Mouse (Mus musculus) adrenal gland, postnatal 36 days (tissue): ENCODE results near the gene Zdhhc17. TPM values are rescaled to one million over a fixed set of nuclear protein-coding genes. Genes with fewer than 3 reads are reported as not detected.
A peak's percentile ranks its signal among the peaks of the same experiment; 100 is the strongest.

ENCODE experiments used
- DNase-seq, 2 experiments: peaks; one replicate each; pipeline ENCODE4 v3.0.0; 2021; ENCODE audit warnings: mixed read lengths in 1 of 2
- total RNA-seq, 2 experiments: library from RNA; stranded (reverse); gene quantifications; 2 replicates each; pipeline ENCODE4 v1.2.3; 2021

Zdhhc17 gene
- total RNA-seq, 2 experiments from 2014 or later: 34.6 to 40.1 TPM

DNA sequence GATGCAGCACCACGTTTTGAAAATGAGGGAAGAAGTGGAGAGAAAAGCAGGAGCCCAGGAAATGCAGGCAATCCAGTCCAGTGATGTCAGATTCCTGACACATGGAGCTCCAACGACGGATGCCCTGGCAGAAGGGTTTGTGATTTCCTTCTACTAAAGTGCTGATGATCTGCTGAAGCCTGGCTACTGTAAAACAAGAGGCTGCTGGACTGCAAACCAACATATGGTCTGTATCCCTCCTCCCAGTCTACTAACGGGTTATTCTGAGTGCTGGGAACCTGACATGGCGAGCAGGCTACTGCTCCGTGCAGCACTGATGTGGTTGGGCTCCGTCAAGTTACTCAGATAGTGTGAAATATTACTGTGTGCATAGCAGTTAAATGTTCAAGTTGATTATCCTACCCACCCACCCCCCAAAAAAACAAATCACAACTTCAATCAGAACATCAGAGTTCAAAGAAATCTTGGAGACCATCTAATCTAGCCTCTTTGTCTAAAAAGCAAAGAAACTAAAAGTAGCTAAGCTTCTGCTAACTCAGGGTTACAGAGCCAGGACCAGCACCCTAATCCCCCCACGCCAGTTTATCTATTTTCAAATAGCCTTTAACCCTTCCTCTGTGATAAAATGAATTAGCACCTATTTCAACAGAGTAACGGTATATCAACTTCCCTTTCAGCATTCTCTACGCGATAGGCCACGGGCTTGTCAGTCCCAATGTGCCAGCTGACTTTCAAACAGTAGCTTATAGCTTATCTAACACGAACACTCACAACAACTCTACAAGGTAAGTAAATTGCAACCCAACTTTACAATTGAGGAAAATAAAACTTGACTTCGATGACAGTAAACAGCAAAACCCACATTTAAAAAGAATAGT is 4.1 kb downstream of the Zdhhc17 start:
- DNase-seq: no peak

DNA sequence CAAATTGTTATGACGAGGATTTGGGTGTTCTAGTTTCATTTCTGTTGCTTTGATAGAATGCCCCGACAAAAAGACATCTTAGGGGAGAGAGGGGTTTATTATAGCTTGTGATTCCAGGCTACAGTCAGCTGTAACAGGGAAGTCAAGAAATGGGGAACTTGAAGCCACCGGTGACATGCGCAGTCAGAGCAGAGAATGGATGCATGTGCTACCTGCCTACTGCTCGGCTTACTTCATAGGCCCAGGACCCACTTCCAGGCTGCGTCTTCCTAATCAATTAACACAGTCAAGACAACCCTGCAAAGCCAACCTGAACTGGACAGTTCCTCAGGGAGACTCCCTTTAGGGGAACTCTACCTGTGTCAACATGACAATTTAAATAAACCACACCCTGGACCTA is 5.7 kb downstream of the Zdhhc17 start:
- no peak for DNase-seq

DNA sequence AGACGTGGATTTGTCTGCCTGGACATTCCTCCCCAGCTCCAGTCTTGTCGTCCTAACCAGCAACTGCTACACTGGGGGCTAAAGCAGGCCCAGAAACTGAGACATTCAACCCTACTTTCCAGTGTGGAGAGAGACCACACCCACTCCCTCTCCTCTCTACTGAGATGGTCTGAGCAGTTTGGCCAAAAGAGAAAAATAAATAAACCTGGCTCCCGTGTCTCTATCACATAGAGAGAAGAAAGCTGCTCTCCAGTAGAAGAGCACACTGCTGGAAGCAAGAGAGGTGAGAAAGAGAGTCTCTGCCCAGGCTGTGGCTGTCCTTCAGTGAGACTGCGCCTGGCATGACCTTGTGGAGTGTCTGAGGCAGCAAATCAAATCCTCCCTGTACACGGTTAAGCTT is 10.7 kb downstream of the Zdhhc17 start:
- DNase-seq: peak; percentile 43 to 48

DNA sequence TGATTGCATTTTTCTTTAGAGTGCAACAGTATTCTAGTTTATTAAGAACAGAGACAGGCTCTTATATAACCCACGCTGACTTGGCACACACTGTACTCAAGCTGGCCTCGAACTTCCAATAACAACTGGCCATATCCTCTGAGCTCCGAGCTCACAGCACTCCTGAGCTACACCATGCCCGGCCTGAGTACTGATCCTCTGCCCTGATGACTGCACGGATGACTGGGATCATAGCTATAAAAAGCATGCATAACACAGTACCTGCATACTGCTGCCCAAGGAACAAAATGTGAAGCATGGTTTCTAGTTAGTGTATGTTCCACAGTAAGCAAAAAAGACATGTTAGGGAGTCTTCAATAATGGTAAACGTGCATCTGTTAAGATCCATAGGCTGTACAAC is 12.8 kb downstream of the Zdhhc17 start:
- DNase-seq: no peak

DNA sequence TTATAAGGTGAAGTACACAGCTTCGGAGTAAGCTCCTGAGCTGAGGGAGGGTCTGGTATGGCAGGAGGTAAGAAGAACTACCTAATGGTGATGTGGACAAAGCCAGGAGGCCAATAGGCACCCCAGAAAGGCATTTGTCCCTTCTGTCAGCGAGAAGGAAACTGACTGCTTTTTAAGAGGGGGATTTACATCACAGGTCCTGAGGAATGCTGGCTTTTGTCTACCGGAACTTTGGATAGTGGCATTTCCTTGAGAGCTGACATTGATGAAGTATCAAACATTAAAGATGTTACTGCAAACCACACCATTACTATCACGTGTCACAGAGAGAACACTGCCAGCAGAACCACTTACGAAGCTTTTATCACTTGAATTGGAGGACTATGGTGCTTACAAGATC is 15.2 kb downstream of the Zdhhc17 start:
- no peak for DNase-seq

- no peak for DNase-seq
These were observed 16.7 kb downstream of the Zdhhc17 start for GRCm38 (mm10) chr10:110993249-110993648.

DNA sequence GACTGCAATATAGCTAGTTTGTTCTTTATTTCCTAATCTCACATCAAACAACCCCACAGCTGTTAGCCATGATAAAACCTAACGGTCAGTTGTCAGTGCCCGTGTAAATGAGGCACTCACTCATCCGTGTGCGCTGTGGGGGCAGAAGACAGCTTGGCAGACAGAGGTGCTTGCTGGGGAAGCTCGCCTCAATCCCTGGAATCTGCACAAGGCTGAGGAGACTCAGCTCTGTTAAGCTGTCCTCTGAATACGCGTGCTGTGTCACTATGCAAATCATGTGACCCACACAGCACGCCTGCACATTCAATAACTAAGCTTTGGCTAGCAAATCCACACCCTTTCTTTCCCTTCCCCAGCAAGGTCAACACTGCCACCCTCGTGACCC is 17.9 kb downstream of the Zdhhc17 start:
- DNase-seq: peak; percentile 40

DNA sequence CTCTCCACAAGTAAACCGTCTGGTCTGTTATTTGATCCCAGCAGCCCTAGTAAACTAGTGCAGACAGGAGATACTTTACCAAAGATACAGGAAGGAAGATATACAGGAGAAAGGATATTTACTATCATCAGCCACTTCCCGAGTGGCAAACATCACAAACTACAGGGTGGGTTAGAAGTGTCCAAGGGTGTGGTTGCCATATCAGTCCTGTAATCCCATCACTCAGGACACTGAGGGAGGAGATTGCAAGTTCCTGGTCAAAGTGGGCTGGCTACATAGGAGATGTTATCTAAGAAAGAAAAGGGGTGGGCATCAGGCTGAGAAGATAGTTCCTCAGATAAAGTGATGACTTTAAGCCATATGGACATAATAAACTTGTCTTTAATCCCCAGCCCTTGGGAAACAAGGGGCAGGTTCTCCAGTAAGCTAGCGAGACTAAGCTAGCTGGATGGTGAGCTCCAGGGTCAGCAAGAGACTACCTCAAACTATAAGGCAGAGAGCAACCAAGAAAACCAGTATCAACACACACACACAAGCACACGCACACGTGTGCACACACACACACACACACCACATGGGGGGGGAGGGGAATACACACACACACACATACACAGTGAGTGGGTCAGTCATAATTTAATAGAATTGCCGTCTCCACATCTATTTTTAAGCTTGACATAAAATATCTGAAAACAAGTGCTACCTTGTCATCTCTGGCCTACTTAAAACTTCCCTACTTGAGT is 18.5 kb downstream of the Zdhhc17 start:
- DNase-seq: no peak

DNA sequence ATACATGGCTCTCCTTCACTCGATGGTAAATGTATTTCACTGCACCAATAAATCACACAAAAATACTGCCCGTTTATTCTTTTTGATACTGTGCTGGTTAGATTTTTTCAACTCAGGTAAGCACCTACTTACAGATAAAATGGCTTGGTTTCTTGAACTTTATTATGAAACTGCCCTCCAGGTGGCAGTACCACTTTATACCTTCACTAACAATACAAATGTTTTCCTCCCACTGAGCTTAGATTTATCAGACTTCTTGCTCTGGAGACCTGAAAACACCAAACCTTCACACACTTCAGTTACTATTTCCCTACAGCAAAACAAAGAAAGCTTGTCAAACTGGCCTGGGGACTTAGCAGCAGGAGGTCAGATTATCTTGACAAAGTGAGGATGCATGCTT is 20.2 kb downstream of the Zdhhc17 start:
- no peak for DNase-seq

DNA sequence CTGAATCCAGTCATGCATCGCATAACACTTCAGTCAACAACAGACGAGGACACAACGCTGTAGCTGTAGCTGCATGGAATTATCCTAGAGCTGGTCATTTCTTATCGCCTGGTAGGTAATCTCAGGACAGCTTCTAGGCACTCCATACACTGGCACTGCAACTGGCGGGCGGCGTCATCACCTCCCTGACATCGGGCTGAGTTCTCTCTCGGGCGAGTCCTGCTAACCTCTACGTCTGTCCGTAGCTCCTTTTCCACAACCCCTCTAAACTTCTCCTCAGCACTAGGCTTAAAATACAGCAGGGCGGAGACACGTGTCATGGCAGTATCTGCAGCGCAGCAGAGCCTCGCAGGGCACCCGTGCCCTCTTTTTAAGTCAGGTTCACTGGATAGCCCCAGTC is 23.3 kb downstream of the Zdhhc17 start:
- no peak for DNase-seq

DNA sequence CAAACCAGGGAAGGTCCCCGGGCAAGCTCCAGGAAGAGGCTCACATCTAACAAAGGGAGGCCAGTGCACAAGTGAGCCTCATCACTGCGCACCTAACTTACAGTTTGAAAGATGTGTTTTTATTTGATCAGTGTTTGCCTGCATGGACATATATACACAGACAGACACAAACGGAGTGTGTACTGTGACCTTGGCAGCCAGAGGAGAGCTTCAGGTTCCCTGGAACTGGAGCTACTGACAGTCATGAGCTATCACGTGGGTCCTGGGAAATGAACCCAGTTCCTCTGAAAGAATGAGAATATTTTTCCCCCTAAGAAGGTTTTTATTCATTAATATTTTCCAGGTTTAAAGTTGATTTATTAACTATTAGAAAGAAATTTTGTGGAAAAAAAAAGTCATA is 27.2 kb downstream of the Zdhhc17 start:
- no peak for DNase-seq

DNA sequence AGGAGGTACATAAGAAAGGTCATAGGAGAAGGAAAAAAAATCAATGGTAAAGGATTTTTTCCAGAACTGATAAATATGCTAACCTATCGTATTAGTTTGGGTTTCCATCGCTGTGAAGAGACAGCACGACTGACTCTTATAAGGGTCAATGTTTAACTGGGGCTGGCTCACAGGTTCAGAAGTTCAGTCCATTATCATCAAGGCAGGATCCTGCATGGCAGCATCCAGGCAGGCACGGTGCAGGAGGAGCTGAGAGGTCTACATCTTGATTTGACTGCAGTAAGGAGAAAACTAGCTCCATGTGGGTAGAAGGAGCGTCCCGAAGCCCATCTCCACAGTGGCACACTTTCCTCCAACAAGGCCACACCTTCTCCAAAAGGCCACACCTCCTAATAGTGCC is 29.5 kb downstream of the Zdhhc17 start:
- DNase-seq: no peak

DNA sequence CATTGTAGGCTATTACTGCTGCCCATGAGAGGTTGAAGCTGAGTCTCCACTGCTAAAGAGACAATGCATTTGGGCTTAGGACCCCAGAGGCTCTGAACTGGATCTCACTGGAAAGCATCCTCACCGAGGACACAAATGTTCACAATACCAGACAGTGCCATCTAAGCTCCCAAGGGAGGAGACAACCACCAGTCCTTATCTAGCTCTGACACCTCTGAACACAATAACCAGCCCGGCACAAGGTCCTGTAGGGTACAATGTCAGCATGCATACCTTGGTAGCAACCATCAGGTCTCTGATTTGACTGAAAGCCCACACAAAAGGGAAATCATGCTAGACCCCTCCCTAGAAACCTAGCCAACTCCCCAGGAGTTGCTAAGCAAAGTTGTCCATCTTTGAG is 30.5 kb downstream of the Zdhhc17 start:
- no peak for DNase-seq

GRCm38 (mm10) chr10:110977379-110977778 is 32.6 kb downstream of the Zdhhc17 start:
- DNase-seq: no peak

- peak; percentile 32 to 54 for DNase-seq
These were observed 33.9 kb downstream of the Zdhhc17 start for GRCm38 (mm10) chr10:110976046-110976445.

DNA sequence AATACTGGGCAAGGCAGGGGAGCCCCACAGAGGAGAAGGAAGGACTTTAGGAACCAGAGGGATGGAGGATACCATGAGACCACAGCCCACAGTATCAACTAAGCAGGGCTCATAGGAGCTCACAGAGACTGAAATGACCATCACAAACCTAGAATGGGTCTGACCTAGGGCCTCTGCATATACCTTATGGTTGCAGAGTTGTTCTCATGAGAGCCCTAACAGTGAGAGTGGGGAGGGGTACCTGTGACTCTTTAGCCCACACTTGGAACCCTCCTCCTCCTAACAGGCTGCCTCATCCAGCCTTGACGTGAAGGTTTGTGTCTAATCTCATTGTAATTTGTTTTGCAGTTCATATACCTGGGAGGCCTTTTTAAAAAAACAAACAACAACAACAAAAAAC is 35.1 kb downstream of the Zdhhc17 start:
- no peak for DNase-seq

- peak; percentile 49 to 66 for DNase-seq
These were observed 35.5 kb downstream of the Zdhhc17 start for GRCm38 (mm10) chr10:110974463-110974862.

DNA sequence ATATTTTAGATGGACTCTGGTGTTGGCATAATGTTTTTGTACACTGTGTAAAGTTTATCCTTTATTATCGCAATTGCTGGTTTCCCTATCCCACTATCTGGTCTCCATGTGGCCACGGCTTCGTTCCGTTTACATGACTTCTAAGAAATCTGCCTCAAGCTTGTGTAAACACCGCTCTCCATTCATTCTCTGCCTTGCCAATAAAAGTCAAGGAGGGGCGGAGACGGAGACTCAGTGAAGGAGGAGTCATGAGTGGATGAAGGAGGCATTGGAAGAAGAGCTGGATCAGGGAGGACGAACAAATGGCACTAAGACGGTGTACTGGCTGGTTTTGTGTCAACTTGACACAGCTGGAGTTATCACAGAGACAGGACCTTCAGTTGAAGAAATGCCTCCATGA is 37.9 kb downstream of the Zdhhc17 start:
- DNase-seq: no peak

DNA sequence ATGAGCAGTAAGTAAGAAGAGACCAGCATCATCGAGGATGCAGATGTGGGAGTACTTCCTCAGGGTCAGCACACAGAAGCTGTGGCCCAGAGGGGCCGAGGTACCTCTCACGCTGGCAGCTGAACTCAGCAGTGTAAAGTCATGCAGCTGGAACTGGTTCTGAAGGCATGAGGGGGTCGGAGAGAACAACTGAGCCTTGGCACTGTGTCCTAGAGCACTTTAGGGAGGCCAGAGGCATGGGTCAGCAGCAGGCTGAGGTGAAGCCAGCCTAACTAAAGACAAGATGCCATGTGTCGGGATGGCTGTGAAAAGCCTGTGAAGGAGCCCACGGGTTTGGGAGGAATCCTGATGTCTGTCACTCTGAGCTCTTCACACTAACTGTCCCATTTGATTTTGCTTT is 38.5 kb downstream of the Zdhhc17 start:
- DNase-seq: no peak

DNA sequence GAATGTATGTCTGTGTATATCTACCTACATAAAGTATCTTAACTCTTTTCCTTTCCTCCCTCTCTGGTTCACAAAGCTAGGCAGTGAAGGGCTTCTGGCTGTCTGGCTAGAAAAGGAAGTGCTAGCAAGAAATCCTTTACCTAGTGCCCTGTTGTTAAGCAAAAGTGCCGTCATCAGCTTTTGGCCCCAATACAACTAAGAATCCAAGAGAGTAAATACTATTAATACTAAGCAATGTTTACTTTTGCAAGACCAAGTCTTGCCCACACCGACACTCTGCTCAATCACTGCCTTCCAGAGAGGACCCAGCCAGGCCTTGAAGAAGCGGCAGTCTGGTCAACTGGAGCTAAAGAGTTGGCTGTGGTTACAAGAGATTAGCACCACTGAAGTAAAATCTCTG is 38.9 kb downstream of the Zdhhc17 start:
- DNase-seq: no peak

DNA sequence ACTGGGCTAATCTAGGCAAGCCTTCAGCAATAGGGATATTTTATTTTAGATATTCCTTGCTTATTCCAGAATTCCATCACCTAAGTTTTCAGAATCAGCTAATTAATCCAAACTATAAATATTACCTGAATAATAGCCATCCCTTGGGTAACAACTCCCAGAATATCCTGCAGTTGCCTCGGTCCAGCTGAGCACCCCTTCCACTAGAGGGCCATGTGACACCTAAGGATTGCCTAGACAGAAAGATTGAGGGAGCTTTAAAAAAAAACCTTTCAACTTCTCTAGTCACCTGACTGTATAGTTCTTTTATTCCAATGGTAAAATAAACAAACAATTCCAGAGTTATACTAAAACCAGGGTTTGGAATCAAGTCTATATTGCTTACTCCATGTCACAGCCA is 47.8 kb downstream of the Zdhhc17 start:
- no peak for DNase-seq

DNA sequence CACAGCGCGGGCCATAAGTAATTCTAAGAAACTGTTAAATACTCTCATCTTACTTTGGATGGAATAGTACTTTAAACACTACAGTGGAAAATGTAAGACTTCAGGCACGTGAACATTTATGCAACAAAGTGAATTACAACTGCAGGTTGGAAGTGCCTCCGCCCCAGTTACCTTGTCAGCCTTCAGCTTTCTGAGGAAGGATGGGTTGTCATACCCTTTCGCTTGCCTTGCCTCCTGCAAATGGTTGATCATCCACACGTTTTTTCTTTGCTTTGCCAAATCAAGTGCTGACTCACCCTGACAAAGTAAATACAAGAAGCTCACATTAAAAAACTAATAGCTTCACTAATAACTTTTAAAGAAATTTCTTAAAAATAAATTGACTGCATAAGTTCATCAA is 49.1 kb downstream of the Zdhhc17 start:
- DNase-seq: no peak

- DNase-seq: no peak
These were observed 50.2 kb downstream of the Zdhhc17 start for GRCm38 (mm10) chr10:110959781-110960180.

DNA sequence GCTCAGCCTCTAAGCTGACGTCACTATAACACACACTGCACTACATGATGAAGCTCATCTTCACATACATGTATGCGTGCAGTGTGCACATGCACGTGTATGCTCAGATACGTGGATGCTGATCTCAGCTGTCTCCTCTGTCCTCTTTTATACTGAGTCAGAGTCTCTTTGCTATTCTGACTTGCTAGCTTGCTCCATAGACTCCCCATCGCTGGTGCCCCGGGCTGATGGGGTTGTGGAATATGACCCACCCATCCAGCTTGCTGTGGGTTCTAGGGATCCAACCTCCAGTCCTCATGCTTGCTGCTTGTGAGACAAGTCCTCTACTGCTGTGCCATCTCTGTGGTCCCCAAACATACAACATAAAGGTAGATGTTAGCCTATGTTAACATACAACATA is 51.1 kb downstream of the Zdhhc17 start:
- no peak for DNase-seq
